Mouse (Mus musculus) limb, embryonic 11.5 days (tissue): Measurements from ENCODE around the gene Mical1. TPM values are rescaled to one million over a fixed set of nuclear protein-coding genes. Genes with fewer than 3 reads are reported as not detected.

Experiments used
- ATAC-seq: fragments of 200-750 bp; cut with Nextera tagmentation; 2 replicates; pipeline ENCODE4 v1.8.0; 2017; ENCODE audit warnings: low read depth; ENCODE audit not compliant: insufficient number of reproducible peaks, low FRiP score, low TSS enrichment
- DNase-seq: peaks from one replicate; pipeline ENCODE4 v3.0.0-alpha.2; 2015; ENCODE audit warnings: low spot score
- H3K27ac ChIP-seq: fragments of 300-500 bp; sonication (generic); replicated peaks from 2 replicates; pipeline ENCODE4 v1.5.1; 2014; ENCODE audit warnings: low read depth, mild to moderate bottlenecking, low read length
- H3K27me3 ChIP-seq: fragments of 300-500 bp; sonication (generic); 2 replicates; pipeline ENCODE4 v1.6.1; 2014; ENCODE audit warnings: mild to moderate bottlenecking, low read length, mixed read lengths; ENCODE audit not compliant: control insufficient read depth, insufficient read depth
- H3K36me3 ChIP-seq: fragments of 300-500 bp; sonication (generic); 2 replicates; pipeline ENCODE4 v1.6.1; 2014; ENCODE audit warnings: mild to moderate bottlenecking, low read length, moderate library complexity, mixed read lengths; ENCODE audit not compliant: control insufficient read depth, insufficient read depth
- H3K4me1 ChIP-seq: fragments of 300-500 bp; sonication (generic); 2 replicates; pipeline ENCODE4 v1.6.1; 2014; ENCODE audit warnings: low read length, mixed read lengths; ENCODE audit not compliant: control insufficient read depth, insufficient read depth
- H3K4me2 ChIP-seq: fragments of 300-500 bp; sonication (generic); 2 replicates; pipeline ENCODE4 v1.6.1; 2014; ENCODE audit warnings: low read depth, mild to moderate bottlenecking, moderate library complexity; ENCODE audit not compliant: severe bottlenecking
- H3K4me3 ChIP-seq: fragments of 300-500 bp; sonication (generic); 2 replicates; pipeline ENCODE4 v1.5.1; 2014; ENCODE audit warnings: low read depth, low read length
- H3K9ac ChIP-seq: fragments of 300-500 bp; sonication (generic); 2 replicates; pipeline ENCODE4 v1.6.1; 2014; ENCODE audit warnings: mild to moderate bottlenecking, low read length
- H3K9me3 ChIP-seq: fragments of 300-500 bp; sonication (generic); 2 replicates; pipeline ENCODE4 v1.6.1; 2016; ENCODE audit warnings: low read length; ENCODE audit not compliant: control insufficient read depth
- WGBS: fragments of 180-500 bp; shearing (Covaris S2); extraction: QIAGEN DNeasy Blood & Tissue Kit; methylation state at CpG from one replicate; pipeline ENCODE4 v1.1.7; 2014; 5-methylcytosine and 5-hydroxymethylcytosine counted together
- polyA plus RNA-seq: library from polyadenylated mRNA; unstranded; fragments of >200 nt; fragmentation: Nextera tagmentation; extraction: Ambion mirVana; gene quantifications from 2 replicates; pipeline ENCODE4 v1.2.1, GENCODE M21; 2014

Mical1 gene
- polyA plus RNA-seq, 1 experiment from 2014 or later, result 40.0 TPM

- Histone ChIP-seq H3K27ac (no peak overlapping the region), H3K36me3 (no peaks in the 10 kb centered on the region), H3K4me2 (no peak overlapping the region), H3K4me3 (no peak overlapping the region), H3K27me3 (no peaks in the 10 kb centered on the region), H3K9me3 (no peaks in the 10 kb centered on the region), H3K9ac (no peak overlapping the region), H3K4me1 (peaks cover 5% of the 10 kb centered on the region)
- no peak for ATAC-seq
- DNase-seq, result no peak
These were observed 3.6 kb upstream of the Mical1 start for GRCm38 (mm10) chr10:41472534-41472933.

GRCm38 (mm10) chr10:41472962-41473481 lies 3.1 kb upstream of the Mical1 start:
- no peak overlapping the region for H3K4me3 ChIP-seq

GRCm38 (mm10) chr10:41473782-41474468 lies 2.2 kb upstream of the Mical1 start:
- DNase-seq, result no peak

More at GRCm38 (mm10) chr10:41472962-41473481, 3.1 kb upstream of the Mical1 start:
- DNase-seq (no peak), ATAC-seq (no peak)
- Histone ChIP-seq H3K27me3 (no peaks in the 10 kb centered on the region), H3K27ac (no peak overlapping the region), H3K36me3 (no peaks in the 10 kb centered on the region), H3K9ac (no peak overlapping the region), H3K4me2 (no peak overlapping the region), H3K4me1 (peaks cover 7% of the 10 kb centered on the region), H3K9me3 (no peaks in the 10 kb centered on the region)
- WGBS, result 73% methylated on average over 5 of the region's 5 CpGs

GRCm38 (mm10) chr10:41474981-41475391 lies 1.1 kb upstream of the Mical1 start:
- ATAC-seq (no peak), DNase-seq (no peak)
- Histone ChIP-seq H3K27ac (no peak overlapping the region), H3K4me1 (peaks cover 8% of the 10 kb centered on the region), H3K4me3 (no peak overlapping the region), H3K27me3 (no peaks in the 10 kb centered on the region), H3K9me3 (no peaks in the 10 kb centered on the region), H3K36me3 (peaks cover 2% of the 10 kb centered on the region; the same call in 1 of the 2 replicates), H3K9ac (no peak overlapping the region), H3K4me2 (no peak overlapping the region)
- WGBS, result 58% methylated on average over 1 of the region's 1 CpGs

More at GRCm38 (mm10) chr10:41473782-41474468, 2.2 kb upstream of the Mical1 start:
- ATAC-seq, result no peak
- no peak overlapping the region for H3K9ac ChIP-seq
- no peaks in the 10 kb centered on the region for H3K9me3 ChIP-seq
- no peaks in the 10 kb centered on the region for H3K27me3 ChIP-seq
- H3K4me3 ChIP-seq, result no peak overlapping the region
- WGBS, result 82% methylated on average over 6 of the region's 6 CpGs
- H3K4me2 ChIP-seq, result no peak overlapping the region
- no peak overlapping the region for H3K27ac ChIP-seq
- no peaks in the 10 kb centered on the region for H3K36me3 ChIP-seq
- H3K4me1 ChIP-seq, result peaks cover 8% of the 10 kb centered on the region

- Histone ChIP-seq H3K27ac (no peak overlapping the region), H3K4me2 (peak overlapping the region; percentile 88), H3K4me3 (peak overlapping the region; percentile 61), H3K4me1 (peaks cover 8% of the 10 kb centered on the region), H3K9me3 (no peaks in the 10 kb centered on the region), H3K9ac (peak overlapping the region; percentile 77), H3K27me3 (no peaks in the 10 kb centered on the region), H3K36me3 (peaks cover 2% of the 10 kb centered on the region; the same call in 1 of the 2 replicates)
- WGBS, result 0% methylated on average over 9 of the region's 9 CpGs
- ATAC-seq (0 out of 2 replicates have a peak, but pooled peaks have one; percentile 0), DNase-seq (no peak)
These were observed 834 bp downstream of the Mical1 start for GRCm38 (mm10) chr10:41477018-41477277.

GRCm38 (mm10) chr10:41477278-41478181 lies 1.4 kb downstream of the Mical1 start:
- peaks cover 8% of the 10 kb centered on the region for H3K4me1 ChIP-seq
- peak; percentile 41 for ATAC-seq

GRCm38 (mm10) chr10:41479961-41480360 lies 3.8 kb downstream of the Mical1 start:
- WGBS, result 86% methylated on average over 3 of the region's 3 CpGs

More at GRCm38 (mm10) chr10:41477278-41478181, 1.4 kb downstream of the Mical1 start:
- Histone ChIP-seq H3K9me3 (no peaks in the 10 kb centered on the region), H3K36me3 (peaks cover 2% of the 10 kb centered on the region; the same call in 1 of the 2 replicates), H3K4me3 (peak overlapping the region; percentile 61), H3K27ac (no peak overlapping the region), H3K27me3 (no peaks in the 10 kb centered on the region), H3K9ac (peak overlapping the region; percentile 77), H3K4me2 (peak overlapping the region; percentile 88)
- WGBS, result 4% methylated on average over 20 of the region's 20 CpGs
- DNase-seq, result peak; percentile 59

More at GRCm38 (mm10) chr10:41479961-41480360, 3.8 kb downstream of the Mical1 start:
- no peak overlapping the region for H3K4me3 ChIP-seq
- DNase-seq (no peak), ATAC-seq (no peak)
- H3K9me3 ChIP-seq, result no peaks in the 10 kb centered on the region
- H3K27ac ChIP-seq, result no peak overlapping the region
- no peaks in the 10 kb centered on the region for H3K27me3 ChIP-seq
- H3K36me3 ChIP-seq, result peaks cover 4% of the 10 kb centered on the region; the same call in 1 of the 2 replicates
- peaks cover 8% of the 10 kb centered on the region for H3K4me1 ChIP-seq
- no peak overlapping the region for H3K9ac ChIP-seq
- no peak overlapping the region for H3K4me2 ChIP-seq
